Mouse (Mus musculus): ENCODE results near the gene Acvrl1. TPM values are rescaled to one million over a fixed set of nuclear protein-coding genes. Genes with fewer than 3 reads are reported as not detected.

Acvrl1 gene
- polyA plus RNA-seq, 1 experiment from 2014 or later: 159 TPM

DNA sequence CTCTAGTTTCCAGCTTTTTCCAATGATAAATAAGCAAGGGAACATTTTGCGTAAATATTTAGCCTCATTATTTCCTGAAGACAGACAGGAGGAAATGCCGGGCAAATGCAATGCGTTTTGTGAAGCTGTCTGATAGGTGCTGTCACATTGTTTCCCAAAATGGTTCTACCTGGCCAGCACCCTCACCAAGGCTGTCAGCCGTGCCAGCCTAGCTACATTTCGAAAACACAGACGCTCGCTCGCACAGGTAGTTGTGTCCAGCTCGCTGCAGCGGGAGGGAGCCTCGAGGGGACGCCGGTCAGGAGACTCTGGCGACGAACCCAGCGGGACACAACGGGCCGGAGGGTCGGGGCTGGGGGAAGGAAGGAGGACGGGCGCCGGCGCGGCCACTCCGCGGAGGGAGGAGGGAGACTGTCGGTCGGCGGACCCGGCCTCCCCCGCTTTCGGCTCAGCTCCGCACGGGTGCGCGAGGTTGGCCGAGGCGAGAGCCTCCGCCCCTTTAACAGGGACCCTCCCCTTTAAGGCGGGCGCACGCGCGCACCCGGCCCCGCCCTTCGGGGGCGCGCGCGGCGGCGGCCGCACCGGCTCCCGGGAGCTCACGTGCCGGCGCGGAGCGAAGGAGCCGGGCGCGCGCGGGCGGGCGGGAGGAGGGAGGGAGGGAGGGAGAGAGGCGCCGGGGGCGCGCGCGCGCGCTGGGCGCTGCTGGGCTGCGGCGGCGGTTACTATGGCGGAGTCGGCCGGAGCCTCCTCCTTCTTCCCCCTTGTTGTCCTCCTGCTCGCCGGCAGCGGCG is 45.3 kb downstream of the Acvrl1 start, which contains the start of gene Acvr1b:
Acvr1b (plus strand) TSS at position 647 of the 791 bp plus-strand sequence.
- peak; percentile 93 for ATAC-seq
- 1% methylated on average over 19 of the region's 87 CpGs for WGBS
- peak; percentile 98 for TF ChIP-seq EP300 (IDR thresholded peaks at IDR 0.05)
- no peak for TF ChIP-seq CTCF (IDR thresholded peaks at IDR 0.05)

DNA sequence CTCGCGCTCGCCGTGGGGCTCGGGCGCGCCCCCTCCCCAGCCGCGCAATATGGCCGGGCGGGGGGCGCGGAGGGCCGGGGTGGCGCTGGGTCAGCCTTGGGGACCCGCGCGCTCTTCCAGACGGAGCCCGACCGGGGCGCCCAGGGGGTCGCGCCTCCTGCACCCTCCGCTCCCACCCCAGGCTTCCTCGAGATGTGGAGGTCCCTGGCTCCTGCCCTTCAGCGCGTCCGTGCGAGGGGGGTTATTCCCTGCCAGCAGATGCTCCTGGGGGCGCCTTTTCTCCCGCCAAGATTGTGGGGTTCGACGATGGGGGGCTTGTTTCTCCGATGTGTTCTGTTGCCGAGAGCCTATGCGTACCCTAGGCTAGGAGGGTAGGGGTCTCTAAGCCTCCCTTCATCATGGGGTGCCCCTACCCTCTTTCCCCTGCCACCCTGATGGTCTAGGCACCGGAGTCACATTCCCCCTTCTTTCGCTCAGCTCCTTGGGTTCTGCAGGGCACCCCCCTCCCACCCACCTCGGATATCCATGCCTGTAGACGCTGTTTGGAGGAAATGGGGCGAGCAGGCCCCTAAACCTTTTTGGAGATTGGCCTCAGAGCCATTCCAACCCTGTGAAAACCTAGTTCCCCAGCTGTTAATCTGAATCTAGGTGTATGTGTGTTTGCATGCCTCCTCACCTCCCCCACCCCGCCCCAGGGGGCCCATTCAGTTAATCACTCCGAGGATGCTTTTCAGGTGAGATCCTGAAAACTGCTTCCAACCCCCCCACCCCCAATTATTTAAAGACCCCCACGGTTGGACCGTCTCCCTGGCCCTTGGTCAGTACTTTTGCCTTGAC is 46.2 kb downstream of the Acvrl1 start:
- Histone ChIP-seq H3K9me3 (ENCODE audit: low read length) (no peaks in the 10 kb centered on the region), H3K9ac (replicated peaks; ENCODE audit: low read depth) (peak overlapping the region; percentile 92), H3K27me3 (replicated peaks; ENCODE audit: insufficient read depth, low read length) (no peaks in the 10 kb centered on the region), H3K4me2 (replicated peaks; ENCODE audit: low read depth, low read length) (peak overlapping the region; percentile 81), H3K4me3 (ENCODE audit: low read depth, low read length) (peak overlapping the region; percentile 91), H3K36me3 (ENCODE audit: insufficient read depth, low read length) (no peaks in the 10 kb centered on the region), H3K27ac (ENCODE audit: low read length) (peak overlapping the region; percentile 93), H3K4me1 (ENCODE audit: insufficient read depth, low read depth, low read length) (peaks cover 23% of the 10 kb centered on the region; the same call in 1 of the 2 replicates)
- no peak for TF ChIP-seq EP300 (IDR thresholded peaks at IDR 0.05)
- TF ChIP-seq CTCF (IDR thresholded peaks at IDR 0.05): no peak
- DNase-seq (ENCODE audit: low spot score): no peak
- ATAC-seq: no peak; the same call in 1 of the 2 replicates
- WGBS: 4% methylated on average over 20 of the region's 46 CpGs

More for the DNA sequence above, 45.3 kb downstream of the Acvrl1 start, which contains the start of gene Acvr1b:
- Histone ChIP-seq H3K4me3 (ENCODE audit: low read depth, low read length) (peak within 1 kb of the TSS; percentile 91), H3K27me3 (replicated peaks; ENCODE audit: insufficient read depth, low read length) (no peaks in the 10 kb centered on the region), H3K36me3 (ENCODE audit: insufficient read depth, low read length) (no peaks in the 10 kb centered on the region), H3K9me3 (ENCODE audit: low read length) (no peaks in the 10 kb centered on the region), H3K4me1 (ENCODE audit: insufficient read depth, low read depth, low read length) (peaks cover 18% of the 10 kb centered on the region; the same call in 1 of the 2 replicates), H3K9ac (replicated peaks; ENCODE audit: low read depth) (peak within 1 kb of the TSS; percentile 92), H3K27ac (ENCODE audit: low read length) (peak within 1 kb of the TSS; percentile 93), H3K4me2 (replicated peaks; ENCODE audit: low read depth, low read length) (peak within 1 kb of the TSS; percentile 81)
- DNase-seq (ENCODE audit: low spot score): peak; percentile 95

DNA sequence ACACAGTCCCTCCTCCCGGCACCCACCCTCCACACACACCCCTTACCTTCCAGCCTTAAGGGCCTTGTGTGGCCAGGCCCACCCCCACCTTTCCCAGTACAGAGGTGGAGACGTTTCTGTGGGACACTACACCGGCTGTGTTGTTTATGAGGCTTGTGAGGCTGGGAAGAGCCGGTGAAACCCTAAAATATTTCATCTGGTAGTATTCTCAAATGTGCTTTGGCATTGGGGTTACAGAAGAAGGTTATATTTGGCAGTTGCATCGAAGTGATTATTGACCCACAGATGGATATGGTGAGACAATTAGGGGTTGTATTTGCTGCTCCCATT is 46.8 kb downstream of the Acvrl1 start:
- Histone ChIP-seq H3K27ac (ENCODE audit: low read length) (peak overlapping the region; percentile 93; the same call in 1 of the 2 replicates), H3K9me3 (ENCODE audit: low read length) (no peaks in the 10 kb centered on the region), H3K27me3 (replicated peaks; ENCODE audit: insufficient read depth, low read length) (no peaks in the 10 kb centered on the region), H3K36me3 (ENCODE audit: insufficient read depth, low read length) (no peaks in the 10 kb centered on the region), H3K4me3 (ENCODE audit: low read depth, low read length) (peak overlapping the region; percentile 91), H3K4me1 (ENCODE audit: insufficient read depth, low read depth, low read length) (peaks cover 23% of the 10 kb centered on the region; the same call in 1 of the 2 replicates), H3K9ac (replicated peaks; ENCODE audit: low read depth) (peak overlapping the region; percentile 92), H3K4me2 (replicated peaks; ENCODE audit: low read depth, low read length) (peak overlapping the region; percentile 81)
- ATAC-seq: no peak
- DNase-seq (ENCODE audit: low spot score): no peak
- 13% methylated on average over 5 of the region's 5 CpGs for WGBS
- TF ChIP-seq CTCF (IDR thresholded peaks at IDR 0.05) (no peak), EP300 (IDR thresholded peaks at IDR 0.05) (no peak)

DNA sequence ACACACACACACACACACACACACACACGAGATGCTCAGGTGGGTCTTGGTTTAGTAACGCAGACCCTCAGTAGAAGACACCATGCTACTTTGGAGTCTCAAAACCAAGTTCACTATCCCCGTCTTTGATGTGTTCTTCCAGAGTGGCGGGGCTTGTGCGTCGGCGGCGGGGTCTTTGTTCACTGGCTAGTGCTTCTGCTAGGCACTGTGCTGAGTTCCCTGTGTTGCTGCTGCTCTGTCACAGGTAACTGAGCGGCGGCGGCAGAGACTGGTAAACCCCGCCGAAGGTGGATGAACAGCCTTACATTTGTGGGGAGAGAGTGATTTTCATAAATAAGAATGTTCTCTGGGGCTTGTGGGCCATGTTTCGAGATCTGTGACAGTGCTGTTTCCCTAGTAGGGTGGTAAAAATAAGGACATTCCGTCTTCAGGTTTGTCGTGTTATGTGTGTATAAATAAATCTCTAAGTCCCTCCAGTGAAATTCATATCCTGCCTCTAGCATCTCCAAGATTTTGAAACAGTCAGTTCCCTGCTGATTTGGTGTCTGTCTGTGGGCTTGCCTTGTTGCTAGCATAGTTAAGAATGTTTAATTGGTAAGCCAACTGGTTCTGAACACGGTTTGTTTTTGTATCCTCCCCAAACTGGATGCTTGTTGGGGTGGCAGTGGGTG is 47.4 kb downstream of the Acvrl1 start:
- H3K4me1 ChIP-seq (ENCODE audit: insufficient read depth, low read depth, low read length): peaks cover 27% of the 10 kb centered on the region; the same call in 1 of the 2 replicates
- TF ChIP-seq EP300 (IDR thresholded peaks at IDR 0.05) (no peak), CTCF (IDR thresholded peaks at IDR 0.05) (no peak)
- H3K4me2 ChIP-seq (replicated peaks; ENCODE audit: low read depth, low read length): peak overlapping the region; percentile 81
- no peak for ATAC-seq
- no peaks in the 10 kb centered on the region for H3K36me3 ChIP-seq (ENCODE audit: insufficient read depth, low read length)
- 23% methylated on average over 17 of the region's 17 CpGs for WGBS
- H3K4me3 ChIP-seq (ENCODE audit: low read depth, low read length): peak overlapping the region; percentile 91
- peak overlapping the region; percentile 92 for H3K9ac ChIP-seq (replicated peaks; ENCODE audit: low read depth)
- peak overlapping the region; percentile 93 for H3K27ac ChIP-seq (ENCODE audit: low read length)
- DNase-seq (ENCODE audit: low spot score): no peak
- no peaks in the 10 kb centered on the region for H3K9me3 ChIP-seq (ENCODE audit: low read length)
- no peaks in the 10 kb centered on the region for H3K27me3 ChIP-seq (replicated peaks; ENCODE audit: insufficient read depth, low read length)

DNA sequence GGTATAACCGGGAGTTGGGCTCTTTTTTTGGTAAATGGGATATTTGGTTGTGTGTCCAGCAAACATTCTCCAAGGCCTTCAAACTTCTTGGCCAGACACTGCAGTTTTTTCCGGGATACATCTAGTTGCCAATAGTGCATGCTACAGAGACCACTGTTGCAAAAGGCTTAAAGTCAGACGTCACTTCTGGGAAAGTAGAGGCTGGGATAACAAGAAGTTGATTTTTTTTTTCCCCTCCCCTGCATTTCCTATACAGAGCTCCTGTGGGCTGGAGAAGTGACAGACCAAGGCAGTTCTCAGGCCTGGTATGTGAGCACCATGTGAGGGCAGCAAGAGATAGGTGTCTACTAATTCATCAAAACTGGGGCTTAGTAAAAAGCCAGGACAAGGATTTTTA is 48.0 kb downstream of the Acvrl1 start:
- Histone ChIP-seq H3K4me1 (ENCODE audit: insufficient read depth, low read depth, low read length) (peaks cover 33% of the 10 kb centered on the region; the same call in 1 of the 2 replicates), H3K4me2 (replicated peaks; ENCODE audit: low read depth, low read length) (peak overlapping the region; percentile 81), H3K4me3 (ENCODE audit: low read depth, low read length) (no peak overlapping the region), H3K9me3 (ENCODE audit: low read length) (no peaks in the 10 kb centered on the region), H3K9ac (replicated peaks; ENCODE audit: low read depth) (no peak overlapping the region), H3K36me3 (ENCODE audit: insufficient read depth, low read length) (no peaks in the 10 kb centered on the region), H3K27ac (ENCODE audit: low read length) (peak overlapping the region; percentile 93), H3K27me3 (replicated peaks; ENCODE audit: insufficient read depth, low read length) (no peaks in the 10 kb centered on the region)
- WGBS: 21% methylated on average over 3 of the region's 3 CpGs
- DNase-seq (ENCODE audit: low spot score) (peak; percentile 84), ATAC-seq (no peak)
- no peak for TF ChIP-seq CTCF (IDR thresholded peaks at IDR 0.05)
- TF ChIP-seq EP300 (IDR thresholded peaks at IDR 0.05): peak; percentile 55

Measured in lung, postnatal 0 days (tissue).